Mouse (Mus musculus) myocyte (in vitro differentiated cells): ENCODE results near the gene Sema6d. TPM values are rescaled to one million over a fixed set of nuclear protein-coding genes. Genes with fewer than 3 reads are reported as not detected.

Experiments
- H3K27me3 ChIP-seq: one replicate; pipeline ENCODE4 v1.6.1; 2011; ENCODE audit not compliant: control insufficient read depth, insufficient read depth, insufficient read length
- H3K36me3 ChIP-seq: one replicate; pipeline ENCODE4 v1.6.1; 2011; ENCODE audit not compliant: control insufficient read depth, insufficient read depth
- H3K4me2 ChIP-seq: one replicate; pipeline ENCODE4 v1.6.1; 2011; ENCODE audit warnings: low read depth, control low read depth
- H3K4me3 ChIP-seq: one replicate; pipeline ENCODE4 v1.5.1; 2011; ENCODE audit warnings: mild to moderate bottlenecking, control low read depth, moderate library complexity
- H3K79me2 ChIP-seq: one replicate; pipeline ENCODE4 v1.6.1; 2011; ENCODE audit not compliant: control insufficient read depth, insufficient read depth
- H3ac ChIP-seq: one replicate; pipeline ENCODE4 v1.6.1; 2011; ENCODE audit not compliant: control insufficient read depth, insufficient read length
- CEBPB ChIP-seq: IDR thresholded peaks from 2 replicates; pipeline ENCODE4 v1.6.1; 2011; ENCODE audit warnings: mild to moderate bottlenecking, moderate library complexity; ENCODE audit not compliant: poor library complexity, insufficient read depth, severe bottlenecking
- E2F4 ChIP-seq: IDR thresholded peaks from one replicate; pipeline ENCODE4 v1.6.1; 2011; ENCODE audit warnings: mild to moderate bottlenecking, control low read depth, moderate library complexity; ENCODE audit not compliant: insufficient read depth
- MAX ChIP-seq: IDR thresholded peaks from one replicate; pipeline ENCODE4 v1.6.1; 2011; ENCODE audit warnings: low read depth, mild to moderate bottlenecking, control low read depth
- MYOD1 ChIP-seq, 3 experiments: IDR thresholded peaks; one replicate each; pipeline ENCODE4 v1.6.1; 2011; ENCODE audit warnings: control low read depth in 2 of 3, low read depth in 2 of 3, mild to moderate bottlenecking in 2 of 3, moderate library complexity in 1 of 3; ENCODE audit not compliant: insufficient read length in 2 of 3, control insufficient read depth in 1 of 3
- MYOG ChIP-seq, 3 experiments: IDR thresholded peaks; one replicate each; pipeline ENCODE4 v1.6.1; 2011; ENCODE audit warnings: control low read depth in 2 of 3, low read depth in 2 of 3, mild to moderate bottlenecking in 2 of 3; ENCODE audit not compliant: insufficient read length in 2 of 3, control insufficient read depth in 1 of 3, insufficient read depth in 1 of 3
- POLR2A ChIP-seq: IDR thresholded peaks from one replicate; pipeline ENCODE4 v1.6.1; 2011; ENCODE audit warnings: low read depth, mild to moderate bottlenecking, control low read depth, moderate library complexity; ENCODE audit not compliant: insufficient read length
- POLR2AphosphoS2 ChIP-seq: IDR thresholded peaks from one replicate; pipeline ENCODE4 v1.6.1; 2011; ENCODE audit warnings: low read depth, control low read depth; ENCODE audit not compliant: insufficient read length
- REST ChIP-seq: IDR thresholded peaks from one replicate; pipeline ENCODE4 v1.6.1; 2011; ENCODE audit warnings: mild to moderate bottlenecking, control low read depth, moderate library complexity; ENCODE audit not compliant: insufficient read depth, insufficient read length
- SRF ChIP-seq: IDR thresholded peaks from one replicate; pipeline ENCODE4 v1.6.1; 2011; ENCODE audit warnings: low read depth; ENCODE audit not compliant: control insufficient read depth, insufficient read length
- TCF12 ChIP-seq: IDR thresholded peaks from one replicate; pipeline ENCODE4 v1.6.1; 2011; ENCODE audit warnings: mild to moderate bottlenecking, control low read depth; ENCODE audit not compliant: poor library complexity, insufficient read depth, severe bottlenecking
- TCF3 ChIP-seq: IDR thresholded peaks from one replicate; pipeline ENCODE4 v1.6.1; 2011; ENCODE audit warnings: low read depth, control low read depth; ENCODE audit not compliant: insufficient read length
- USF1 ChIP-seq: IDR thresholded peaks from one replicate; pipeline ENCODE4 v1.6.1; 2011; ENCODE audit warnings: low read depth, mild to moderate bottlenecking, control low read depth, moderate library complexity
- polyA plus RNA-seq: library from polyadenylated mRNA; unstranded; fragments of >200 nt; fragmentation: generic; extraction: Trizol; gene quantifications from one replicate; pipeline ENCODE4 v1.2.1, GENCODE M21; 2012; ENCODE audit warnings: missing spikeins

Gene Sema6d
- polyA plus RNA-seq, 1 experiment: 0.97 TPM

- Histone ChIP-seq H3ac (no peak overlapping the region), H3K79me2 (no peaks in the 10 kb centered on the region), H3K4me3 (no peak overlapping the region), H3K27me3 (no peaks in the 10 kb centered on the region), H3K36me3 (no peaks in the 10 kb centered on the region), H3K4me2 (no peak overlapping the region)
- no peak for TF ChIP-seq E2F4
- no peak for TF ChIP-seq TCF3
- no peak for TF ChIP-seq POLR2AphosphoS2
- no peak for TF ChIP-seq CEBPB
- no peak for TF ChIP-seq TCF12
- no peak for TF ChIP-seq USF1
- no peak for TF ChIP-seq MAX
- TF ChIP-seq POLR2A: no peak
- TF ChIP-seq SRF: no peak
- no peak for TF ChIP-seq REST
- TF ChIP-seq MYOG (IDR thresholded peaks at IDR 0.05; ENCODE audit: control insufficient read depth in 1 of 3, insufficient read depth in 1 of 3, insufficient read length in 2 of 3, low read depth in 2 of 3): no peak
Measured at GRCm38 (mm10) chr2:124369291-124369690, 279.5 kb downstream of the Sema6d start.

GRCm38 (mm10) chr2:124369991-124370390 is 280.2 kb downstream of the Sema6d start:
- no peaks in the 10 kb centered on the region for H3K27me3 ChIP-seq
- no peak overlapping the region for H3ac ChIP-seq
- H3K4me3 ChIP-seq: no peak overlapping the region
- H3K79me2 ChIP-seq: no peaks in the 10 kb centered on the region
- no peak overlapping the region for H3K4me2 ChIP-seq
- no peak for TF ChIP-seq USF1
- no peak for TF ChIP-seq CEBPB
- no peak for TF ChIP-seq POLR2A
- TF ChIP-seq SRF: no peak
- no peak for TF ChIP-seq TCF3
- no peak for TF ChIP-seq E2F4
- TF ChIP-seq MAX: no peak
- TF ChIP-seq REST: no peak
- TF ChIP-seq POLR2AphosphoS2: no peak
- no peak for TF ChIP-seq TCF12
- TF ChIP-seq MYOG (IDR thresholded peaks at IDR 0.05; ENCODE audit: control insufficient read depth in 1 of 3, insufficient read depth in 1 of 3, insufficient read length in 2 of 3, low read depth in 2 of 3): no peak
- no peak for TF ChIP-seq MYOD1 (IDR thresholded peaks at IDR 0.05; ENCODE audit: control insufficient read depth in 1 of 3, insufficient read length in 2 of 3, low read depth in 2 of 3)
- no peaks in the 10 kb centered on the region for H3K36me3 ChIP-seq

GRCm38 (mm10) chr2:124371363-124371762 is 281.6 kb downstream of the Sema6d start:
- TF ChIP-seq MYOG (IDR thresholded peaks at IDR 0.05; ENCODE audit: control insufficient read depth in 1 of 3, insufficient read depth in 1 of 3, insufficient read length in 2 of 3, low read depth in 2 of 3) (no peak), REST (no peak), MAX (no peak), USF1 (no peak), TCF3 (no peak), MYOD1 (IDR thresholded peaks at IDR 0.05; ENCODE audit: control insufficient read depth in 1 of 3, insufficient read length in 2 of 3, low read depth in 2 of 3) (no peak), SRF (no peak), POLR2A (no peak), TCF12 (no peak), CEBPB (no peak)
- H3K36me3 ChIP-seq: no peaks in the 10 kb centered on the region
- H3ac ChIP-seq: no peak overlapping the region
- H3K4me2 ChIP-seq: no peak overlapping the region
- H3K4me3 ChIP-seq: no peak overlapping the region
- H3K79me2 ChIP-seq: no peaks in the 10 kb centered on the region
- no peaks in the 10 kb centered on the region for H3K27me3 ChIP-seq

GRCm38 (mm10) chr2:124385053-124385452 is 295.3 kb downstream of the Sema6d start:
- no peak overlapping the region for H3ac ChIP-seq
- no peaks in the 10 kb centered on the region for H3K36me3 ChIP-seq
- no peaks in the 10 kb centered on the region for H3K27me3 ChIP-seq
- H3K4me2 ChIP-seq: no peak overlapping the region
- H3K79me2 ChIP-seq: no peaks in the 10 kb centered on the region
- H3K4me3 ChIP-seq: no peak overlapping the region
- TF ChIP-seq TCF12 (no peak), CEBPB (no peak), POLR2A (no peak), E2F4 (no peak), MYOG (IDR thresholded peaks at IDR 0.05; ENCODE audit: control insufficient read depth in 1 of 3, insufficient read depth in 1 of 3, insufficient read length in 2 of 3, low read depth in 2 of 3) (no peak), POLR2AphosphoS2 (no peak), SRF (no peak), MAX (no peak), REST (no peak), MYOD1 (IDR thresholded peaks at IDR 0.05; ENCODE audit: control insufficient read depth in 1 of 3, insufficient read length in 2 of 3, low read depth in 2 of 3) (no peak), USF1 (no peak), TCF3 (no peak)
